Mouse (Mus musculus): ENCODE data around the gene Oser1. TPM values are rescaled to one million over a fixed set of nuclear protein-coding genes. Genes with fewer than 3 reads are reported as not detected.
A peak's percentile ranks its signal among the peaks of the same experiment; 100 is the strongest.

The Oser1 gene
- polyA plus RNA-seq, 1 experiment: not detected

- peak overlapping the region; percentile 62 for H3K27ac ChIP-seq (ENCODE audit: insufficient read depth, low read depth, low read length)
- peak overlapping the region; percentile 87 for H3K4me3 ChIP-seq (ENCODE audit: insufficient read depth, low read depth, low read length)
- no peak for TF ChIP-seq POLR2A (IDR thresholded peaks at IDR 0.05; ENCODE audit: insufficient read depth, low read depth, low read length)
- no peak for TF ChIP-seq CTCF (IDR thresholded peaks at IDR 0.05; ENCODE audit: insufficient read depth, low read depth, low read length)
- H3K4me1 ChIP-seq (ENCODE audit: control insufficient read depth, insufficient read depth, low read length): peaks cover 15% of the 10 kb centered on the region
- 27% methylated on average over 4 of the region's 4 CpGs for WGBS
Measured at GRCm38 (mm10) chr2:163437800-163438199, 13.3 kb upstream of the Oser1 start.

- 24% methylated on average over 4 of the region's 4 CpGs for WGBS
- Histone ChIP-seq H3K27ac (ENCODE audit: insufficient read depth, low read depth, low read length) (no peak overlapping the region), H3K4me1 (ENCODE audit: control insufficient read depth, insufficient read depth, low read length) (peaks cover 5% of the 10 kb centered on the region), H3K4me3 (ENCODE audit: insufficient read depth, low read depth, low read length) (no peak overlapping the region)
- no peak for TF ChIP-seq POLR2A (IDR thresholded peaks at IDR 0.05; ENCODE audit: insufficient read depth, low read depth, low read length)
- TF ChIP-seq CTCF (IDR thresholded peaks at IDR 0.05; ENCODE audit: insufficient read depth, low read depth, low read length): no peak
Measured at GRCm38 (mm10) chr2:163433971-163434370, 9.5 kb upstream of the Oser1 start.

GRCm38 (mm10) chr2:163431289-163431688 is 6.8 kb upstream of the Oser1 start:
- Histone ChIP-seq H3K4me3 (ENCODE audit: insufficient read depth, low read depth, low read length) (no peak overlapping the region), H3K4me1 (ENCODE audit: control insufficient read depth, insufficient read depth, low read length) (0 out of 2 replicates have a peak, but pooled peaks cover 2% of the 10 kb centered on the region), H3K27ac (ENCODE audit: insufficient read depth, low read depth, low read length) (no peak overlapping the region)
- TF ChIP-seq CTCF (IDR thresholded peaks at IDR 0.05; ENCODE audit: insufficient read depth, low read depth, low read length) (no peak), POLR2A (IDR thresholded peaks at IDR 0.05; ENCODE audit: insufficient read depth, low read depth, low read length) (no peak)
- 86% methylated on average over 9 of the region's 9 CpGs for WGBS

- 0 out of 2 replicates have a peak, but pooled peaks cover under 1% of the 10 kb centered on the region for H3K4me1 ChIP-seq (ENCODE audit: control insufficient read depth, insufficient read depth, low read length)
- TF ChIP-seq POLR2A (IDR thresholded peaks at IDR 0.05; ENCODE audit: insufficient read depth, low read depth, low read length) (no peak), CTCF (IDR thresholded peaks at IDR 0.05; ENCODE audit: insufficient read depth, low read depth, low read length) (no peak)
- no peak overlapping the region for H3K4me3 ChIP-seq (ENCODE audit: insufficient read depth, low read depth, low read length)
- WGBS: 60% methylated on average over 4 of the region's 4 CpGs
- no peak overlapping the region for H3K27ac ChIP-seq (ENCODE audit: insufficient read depth, low read depth, low read length)
Measured at GRCm38 (mm10) chr2:163428346-163429011, 4.0 kb upstream of the Oser1 start.

- Histone ChIP-seq H3K4me3 (ENCODE audit: insufficient read depth, low read depth, low read length) (no peak overlapping the region), H3K4me1 (ENCODE audit: control insufficient read depth, insufficient read depth, low read length) (peaks cover 9% of the 10 kb centered on the region; the same call in 1 of the 2 replicates), H3K27ac (ENCODE audit: insufficient read depth, low read depth, low read length) (no peak overlapping the region)
- TF ChIP-seq POLR2A (IDR thresholded peaks at IDR 0.05; ENCODE audit: insufficient read depth, low read depth, low read length) (no peak), CTCF (IDR thresholded peaks at IDR 0.05; ENCODE audit: insufficient read depth, low read depth, low read length) (no peak)
- WGBS: 66% methylated on average over 9 of the region's 9 CpGs
Measured at GRCm38 (mm10) chr2:163422895-163423660, 1.4 kb downstream of the Oser1 start.

- TF ChIP-seq CTCF (IDR thresholded peaks at IDR 0.05; ENCODE audit: insufficient read depth, low read depth, low read length): no peak
- no peak for TF ChIP-seq POLR2A (IDR thresholded peaks at IDR 0.05; ENCODE audit: insufficient read depth, low read depth, low read length)
- peaks cover 9% of the 10 kb centered on the region; the same call in 1 of the 2 replicates for H3K4me1 ChIP-seq (ENCODE audit: control insufficient read depth, insufficient read depth, low read length)
- WGBS: 11% methylated on average over 10 of the region's 10 CpGs
- peak overlapping the region; percentile 67 for H3K4me3 ChIP-seq (ENCODE audit: insufficient read depth, low read depth, low read length)
- no peak overlapping the region for H3K27ac ChIP-seq (ENCODE audit: insufficient read depth, low read depth, low read length)
Measured at GRCm38 (mm10) chr2:163420366-163420886, 4.1 kb downstream of the Oser1 start.

- WGBS: under 1% methylated on average over 71 of the region's 71 CpGs
Measured at GRCm38 (mm10) chr2:163419346-163420045, 5.0 kb downstream of the Oser1 start.

GRCm38 (mm10) chr2:163418841-163419345 is 5.6 kb downstream of the Oser1 start:
- peaks cover 9% of the 10 kb centered on the region; the same call in 1 of the 2 replicates for H3K4me1 ChIP-seq (ENCODE audit: control insufficient read depth, insufficient read depth, low read length)
- no peak overlapping the region; the same call in 1 of the 2 replicates for H3K27ac ChIP-seq (ENCODE audit: insufficient read depth, low read depth, low read length)
- peak overlapping the region; percentile 74 for H3K4me3 ChIP-seq (ENCODE audit: insufficient read depth, low read depth, low read length)
- TF ChIP-seq CTCF (IDR thresholded peaks at IDR 0.05; ENCODE audit: insufficient read depth, low read depth, low read length) (no peak), POLR2A (IDR thresholded peaks at IDR 0.05; ENCODE audit: insufficient read depth, low read depth, low read length) (no peak)
- under 1% methylated on average over 50 of the region's 50 CpGs for WGBS

More at GRCm38 (mm10) chr2:163419346-163420045, 5.0 kb downstream of the Oser1 start:
- Histone ChIP-seq H3K4me3 (ENCODE audit: insufficient read depth, low read depth, low read length) (peak overlapping the region; percentile 74), H3K27ac (ENCODE audit: insufficient read depth, low read depth, low read length) (peak overlapping the region; percentile 15; the same call in 1 of the 2 replicates), H3K4me1 (ENCODE audit: control insufficient read depth, insufficient read depth, low read length) (peaks cover 9% of the 10 kb centered on the region; the same call in 1 of the 2 replicates)
- TF ChIP-seq CTCF (IDR thresholded peaks at IDR 0.05; ENCODE audit: insufficient read depth, low read depth, low read length) (no peak), POLR2A (IDR thresholded peaks at IDR 0.05; ENCODE audit: insufficient read depth, low read depth, low read length) (peak; percentile 83)

All from olfactory bulb, adult 2 months (tissue).